In genomic region chr8:87686986-87687698, GRCm38 (mm10) we compare ENCODE assay signal across 10 mouse cellular contexts.
DNase-seq lines count a peak whose midpoint lies in the region; ATAC-seq and TF ChIP-seq lines count a peak whose summit lies in the region.
"Had no signal": no experiment of that assay in that cellular context is flagged by ENCODE, and none has a peak within 500 bp of the region (broad histone marks: within the 10 kb centered on the region; RNA-seq: fewer than 3 reads in every experiment).

No protein-coding gene starts in this region.

- H3K36me3 ChIP-seq in lung, embryonic 15.5 days, result no peaks in the 10 kb centered on the region
- no peaks in the 10 kb centered on the region; the same call in 1 of the 2 replicates for H3K36me3 ChIP-seq in hindbrain, postnatal 0 days (ENCODE audit: insufficient read depth, low read length)

- no peak for TF ChIP-seq CTCF in hindbrain, postnatal 0 days (IDR thresholded peaks at IDR 0.05; ENCODE audit: low read depth)

- no peaks in the 10 kb centered on the region for H3K27me3 ChIP-seq in lung, embryonic 15.5 days
- no peaks in the 10 kb centered on the region for H3K27me3 ChIP-seq in hindbrain, postnatal 0 days (ENCODE audit: insufficient read depth, low read length)
- H3K27me3 ChIP-seq: limb, embryonic 15.5 days had no signal

- H3K4me1 ChIP-seq in lung, embryonic 15.5 days, result peaks cover 27% of the 10 kb centered on the region
- peaks cover 69% of the 10 kb centered on the region for H3K4me1 ChIP-seq in hindbrain, postnatal 0 days (ENCODE audit: insufficient read depth, low read length)

- no peak overlapping the region for H3K27ac ChIP-seq in lung, embryonic 15.5 days
- H3K27ac ChIP-seq in hindbrain, postnatal 0 days, result peak overlapping the region; percentile 85
- H3K27ac ChIP-seq: limb, embryonic 15.5 days had no signal

- ATAC-seq in lung, embryonic 15.5 days (ENCODE audit: borderline replicate concordance, extremely low read depth, low FRiP score, low TSS enrichment), result peak; percentile 12; the same call in 1 of the 2 replicates
- peak; percentile 44 for ATAC-seq in hindbrain, postnatal 0 days
- ATAC-seq: CD4-positive, CD25-positive, alpha-beta regulatory T cell, adult 4 months had no signal

- no peak overlapping the region for H3K4me2 ChIP-seq in lung, embryonic 15.5 days
- H3K4me2 ChIP-seq in hindbrain, postnatal 0 days (ENCODE audit: low read depth, low read length), result no peak overlapping the region
- H3K4me2 ChIP-seq: limb, embryonic 15.5 days had no signal

- no peaks in the 10 kb centered on the region for H3K9me3 ChIP-seq in lung, embryonic 15.5 days
- H3K9me3 ChIP-seq in hindbrain, postnatal 0 days (ENCODE audit: low read length), result no peaks in the 10 kb centered on the region
- H3K9me3 ChIP-seq: limb, embryonic 15.5 days had no signal

- no peak for DNase-seq in lung, postnatal 4 days
- DNase-seq in cerebellum, postnatal 25 days, result peak; percentile 80 to 87
- DNase-seq in hindbrain, postnatal 0 days (ENCODE audit: low spot score), result peak; percentile 77
- DNase-seq in retina, embryonic 14.5 days (ENCODE audit: low spot score), result peak; percentile 32
- DNase-seq in kidney, adult 8-10 months, result no peak
- no peak for DNase-seq in embryo, embryonic 10.5 days (ENCODE audit: low spot score)
- DNase-seq in heart, adult 8-10 months (ENCODE audit: low spot score), result no peak

- 60% methylated on average over 10 of the region's 10 CpGs for WGBS in lung, embryonic 15.5 days
- 22% methylated on average over 10 of the region's 10 CpGs for WGBS in hindbrain, postnatal 0 days

- H3K9ac ChIP-seq in lung, embryonic 15.5 days, result no peak overlapping the region
- H3K9ac ChIP-seq in hindbrain, postnatal 0 days (replicated peaks; ENCODE audit: low read length), result no peak overlapping the region
- H3K9ac ChIP-seq: limb, embryonic 15.5 days had no signal

- no peak overlapping the region for H3K4me3 ChIP-seq in lung, embryonic 15.5 days
- no peak overlapping the region for H3K4me3 ChIP-seq in hindbrain, postnatal 0 days (ENCODE audit: low read length)
- H3K4me3 ChIP-seq: limb, embryonic 15.5 days had no signal

Comparison
In these comparisons a context has a peak if more than half of its experiments do, and no peak if none do; other contexts are left out.
1. DNase-seq: peak in cerebellum, postnatal 25 days (2 of 2), hindbrain, postnatal 0 days (single experiment) and retina, embryonic 14.5 days (single experiment); none in lung, postnatal 4 days (0 of 2), kidney, adult 8-10 months (0 of 2), embryo, embryonic 10.5 days (single experiment) and heart, adult 8-10 months (single experiment).